Mouse (Mus musculus) hindbrain, embryonic 13.5 days (tissue): Measurements from ENCODE around the gene Hectd4. TPM values are rescaled to one million over a fixed set of nuclear protein-coding genes. Genes with fewer than 3 reads are reported as not detected.
A peak's percentile ranks its signal among the peaks of the same experiment; 100 is the strongest.

ENCODE experiments used
- ATAC-seq: fragments of 200-750 bp; cut with Nextera tagmentation; 2 replicates; pipeline ENCODE4 v1.8.0; 2017; ENCODE audit warnings: moderate TSS enrichment; ENCODE audit not compliant: low FRiP score
- H3K27ac ChIP-seq: fragments of 300-500 bp; sonication (generic); 2 replicates; pipeline ENCODE4 v1.5.1; 2015; ENCODE audit warnings: inconsistent platforms, mild to moderate bottlenecking, moderate library complexity
- H3K27me3 ChIP-seq: fragments of 300-500 bp; sonication (generic); 2 replicates; pipeline ENCODE4 v1.6.1; 2015; ENCODE audit warnings: mild to moderate bottlenecking, inconsistent platforms
- H3K36me3 ChIP-seq: fragments of 300-500 bp; sonication (generic); 2 replicates; pipeline ENCODE4 v1.6.1; 2015; ENCODE audit warnings: mild to moderate bottlenecking, inconsistent platforms
- H3K4me1 ChIP-seq: fragments of 300-500 bp; sonication (generic); replicated peaks from 2 replicates; pipeline ENCODE4 v1.6.1; 2015; ENCODE audit warnings: inconsistent platforms
- H3K4me2 ChIP-seq: fragments of 300-500 bp; sonication (generic); 2 replicates; pipeline ENCODE4 v1.6.1; 2015; ENCODE audit warnings: inconsistent platforms, mild to moderate bottlenecking, moderate library complexity
- H3K4me3 ChIP-seq: fragments of 300-500 bp; sonication (generic); 2 replicates; pipeline ENCODE4 v1.5.1; 2015; ENCODE audit warnings: mild to moderate bottlenecking, inconsistent platforms
- H3K9ac ChIP-seq: fragments of 300-500 bp; sonication (generic); 2 replicates; pipeline ENCODE4 v1.6.1; 2015; ENCODE audit warnings: mild to moderate bottlenecking, inconsistent platforms
- H3K9me3 ChIP-seq: fragments of 300-500 bp; sonication (generic); 2 replicates; pipeline ENCODE4 v1.6.1; 2016; ENCODE audit warnings: inconsistent platforms
- WGBS: fragments of 180-500 bp; shearing (Covaris S2); methylation state at CpG from one replicate; pipeline ENCODE4 v1.1.7; 2015; 5-methylcytosine and 5-hydroxymethylcytosine counted together
- polyA plus RNA-seq: library from polyadenylated mRNA; unstranded; fragments of >200 nt; fragmentation: Nextera tagmentation; extraction: Ambion mirVana; gene quantifications from 2 replicates; pipeline ENCODE4 v1.2.1, GENCODE M21; 2015

Hectd4 gene
- polyA plus RNA-seq, 1 experiment from 2014 or later = 15.0 TPM

GRCm38 (mm10) chr5:121397187-121398145 is 177.4 kb downstream of the Hectd4 start, which contains the start of gene Naa25:
Gene Naa25, plus strand, starts transcription at chr5:121397936.
- Histone ChIP-seq H3K9ac (peak within 1 kb of the TSS; percentile 94), H3K9me3 (no peaks in the 10 kb centered on the region), H3K36me3 (no peaks in the 10 kb centered on the region; the same call in none of the 2 replicates), H3K27me3 (no peaks in the 10 kb centered on the region), H3K27ac (peak within 1 kb of the TSS; percentile 87), H3K4me1 (peaks cover 28% of the 10 kb centered on the region), H3K4me2 (peak within 1 kb of the TSS; percentile 93), H3K4me3 (peak within 1 kb of the TSS; percentile 95)
- 10% methylated on average over 52 of the region's 53 CpGs for WGBS
- ATAC-seq = peak; percentile 95

- Histone ChIP-seq H3K4me3 (peak overlapping the region; percentile 95), H3K9ac (peak overlapping the region; percentile 94), H3K4me2 (peak overlapping the region; percentile 93), H3K9me3 (no peaks in the 10 kb centered on the region), H3K36me3 (peaks cover 4% of the 10 kb centered on the region), H3K27me3 (no peaks in the 10 kb centered on the region), H3K4me1 (peaks cover 28% of the 10 kb centered on the region), H3K27ac (peak overlapping the region; percentile 77)
- ATAC-seq = peak; percentile 83
- WGBS = under 1% methylated on average over 67 of the region's 67 CpGs
Measured at GRCm38 (mm10) chr5:121398146-121398964, 178.3 kb downstream of the Hectd4 start.

- peaks cover 28% of the 10 kb centered on the region for H3K4me1 ChIP-seq
- no peak overlapping the region for H3K27ac ChIP-seq
- no peak for ATAC-seq
- no peaks in the 10 kb centered on the region for H3K9me3 ChIP-seq
- H3K27me3 ChIP-seq = no peaks in the 10 kb centered on the region
- peak overlapping the region; percentile 94 for H3K9ac ChIP-seq
- peak overlapping the region; percentile 93 for H3K4me2 ChIP-seq
- 66% methylated on average over 9 of the region's 9 CpGs for whole genome bisulfite sequencing
- H3K4me3 ChIP-seq = peak overlapping the region; percentile 95
- H3K36me3 ChIP-seq = peaks cover 4% of the 10 kb centered on the region
Measured at GRCm38 (mm10) chr5:121398965-121399462, 179.0 kb downstream of the Hectd4 start.

- no peak for ATAC-seq
- Histone ChIP-seq H3K27me3 (no peaks in the 10 kb centered on the region), H3K4me2 (peak overlapping the region; percentile 93), H3K27ac (no peak overlapping the region), H3K36me3 (peaks cover 4% of the 10 kb centered on the region), H3K4me1 (peaks cover 28% of the 10 kb centered on the region), H3K9me3 (no peaks in the 10 kb centered on the region), H3K4me3 (peak overlapping the region; percentile 95), H3K9ac (peak overlapping the region; percentile 94)
- WGBS = 93% methylated on average over 5 of the region's 5 CpGs
Measured at GRCm38 (mm10) chr5:121399540-121399939, 179.5 kb downstream of the Hectd4 start.

GRCm38 (mm10) chr5:121400064-121400463 is 180.0 kb downstream of the Hectd4 start:
- peaks cover 4% of the 10 kb centered on the region for H3K36me3 ChIP-seq
- ATAC-seq = no peak
- no peaks in the 10 kb centered on the region for H3K9me3 ChIP-seq
- no peaks in the 10 kb centered on the region for H3K27me3 ChIP-seq
- no peak overlapping the region for H3K4me2 ChIP-seq
- H3K27ac ChIP-seq = no peak overlapping the region
- WGBS = 74% methylated on average over 5 of the region's 5 CpGs
- H3K9ac ChIP-seq = no peak overlapping the region
- no peak overlapping the region for H3K4me3 ChIP-seq
- H3K4me1 ChIP-seq = peaks cover 28% of the 10 kb centered on the region

GRCm38 (mm10) chr5:121400849-121401248 is 180.8 kb downstream of the Hectd4 start:
- H3K36me3 ChIP-seq = peaks cover 4% of the 10 kb centered on the region
- H3K4me2 ChIP-seq = no peak overlapping the region
- H3K27me3 ChIP-seq = no peaks in the 10 kb centered on the region
- no peak overlapping the region for H3K9ac ChIP-seq
- H3K4me1 ChIP-seq = peaks cover 28% of the 10 kb centered on the region
- no peak overlapping the region for H3K4me3 ChIP-seq
- H3K27ac ChIP-seq = no peak overlapping the region
- ATAC-seq = no peak
- no peaks in the 10 kb centered on the region for H3K9me3 ChIP-seq
- 86% methylated on average over 5 of the region's 5 CpGs for WGBS

GRCm38 (mm10) chr5:121407856-121408255 is 187.8 kb downstream of the Hectd4 start:
- H3K36me3 ChIP-seq = peaks cover 57% of the 10 kb centered on the region
- H3K4me1 ChIP-seq = no peaks in the 10 kb centered on the region
- no peaks in the 10 kb centered on the region for H3K9me3 ChIP-seq
- ATAC-seq = no peak
- H3K27me3 ChIP-seq = no peaks in the 10 kb centered on the region
- no peak overlapping the region for H3K4me3 ChIP-seq
- H3K27ac ChIP-seq = no peak overlapping the region
- WGBS = 95% methylated on average over 8 of the region's 8 CpGs
- no peak overlapping the region for H3K4me2 ChIP-seq
- no peak overlapping the region for H3K9ac ChIP-seq

- Histone ChIP-seq H3K4me2 (no peak overlapping the region), H3K36me3 (peaks cover 85% of the 10 kb centered on the region), H3K4me1 (no peaks in the 10 kb centered on the region), H3K4me3 (no peak overlapping the region), H3K27me3 (no peaks in the 10 kb centered on the region), H3K27ac (no peak overlapping the region), H3K9me3 (no peaks in the 10 kb centered on the region), H3K9ac (no peak overlapping the region)
- no peak for ATAC-seq
- 93% methylated on average over 4 of the region's 4 CpGs for WGBS
Measured at GRCm38 (mm10) chr5:121410975-121411374, 191.0 kb downstream of the Hectd4 start.

Other genes starting within 250 kb of the Hectd4 start
- 15.0 and 16.1 TPM in 2 replicates for gene Rph3a, start 210.1 kb upstream of the Hectd4 start, polyA plus RNA-seq
- 23.1 and 23.6 TPM in 2 replicates for gene Ptpn11, start 28.8 kb upstream of the Hectd4 start, polyA plus RNA-seq
- 427 and 429 TPM in 2 replicates for gene Rpl6, start 15.7 kb upstream of the Hectd4 start, polyA plus RNA-seq
- gene Trafd1, start 165.4 kb downstream of the Hectd4 start, polyA plus RNA-seq = 139 and 145 TPM in 2 replicates
- gene Naa25, start 177.7 kb downstream of the Hectd4 start, polyA plus RNA-seq = 47.7 and 51.8 TPM in 2 replicates
- gene Tmem116, start 231.7 kb downstream of the Hectd4 start, polyA plus RNA-seq = 1.9 and 2.2 TPM in 2 replicates
- gene Erp29, start 232.3 kb downstream of the Hectd4 start, polyA plus RNA-seq = 165 and 166 TPM in 2 replicates